Mouse (Mus musculus): Measurements from ENCODE around the gene Rnpep.
"Not testable (repeated sequence)": the region's sequence is repeated elsewhere in the genome, so short reads cannot be mapped to it uniquely, and the experiment has no call there.

DNA sequence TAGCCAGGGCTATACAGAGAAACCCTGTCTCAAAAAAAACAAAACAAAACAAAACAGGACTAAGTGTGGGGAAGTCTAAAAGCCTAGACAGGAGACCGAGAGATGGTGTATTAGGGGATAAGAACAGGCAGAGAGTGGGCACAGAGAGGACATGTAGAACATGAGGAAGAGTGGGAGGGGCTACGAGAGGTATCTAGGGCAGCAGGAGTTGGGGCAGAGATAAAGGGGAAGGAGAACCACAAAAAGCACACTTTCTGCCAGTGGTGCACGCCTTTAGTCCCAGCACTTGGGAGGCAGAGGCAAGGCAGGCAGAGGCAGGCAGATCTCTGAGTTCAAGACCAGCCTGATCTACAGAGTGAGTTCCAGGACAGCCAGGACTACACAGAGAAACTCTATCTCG lies 43.7 kb downstream of the Rnpep start:
- TF ChIP-seq POLR2A (IDR thresholded peaks at IDR 0.05; ENCODE audit: insufficient read length, low read depth); E2F4 (IDR thresholded peaks at IDR 0.05; ENCODE audit: insufficient read depth); USF1 (IDR thresholded peaks at IDR 0.05; ENCODE audit: low read depth); POLR2AphosphoS2 (IDR thresholded peaks at IDR 0.05; ENCODE audit: insufficient read length, low read depth); MAX (IDR thresholded peaks at IDR 0.05; ENCODE audit: low read depth); MYOD1 (IDR thresholded peaks at IDR 0.05; ENCODE audit: control insufficient read depth in 1 of 3, insufficient read length in 2 of 3, low read depth in 2 of 3); SRF (IDR thresholded peaks at IDR 0.05; ENCODE audit: control insufficient read depth, insufficient read length, low read depth); TCF12 (IDR thresholded peaks at IDR 0.05; ENCODE audit: insufficient read depth, poor library complexity, severe bottlenecking); MYOG (IDR thresholded peaks at IDR 0.05; ENCODE audit: control insufficient read depth in 1 of 3, insufficient read depth in 1 of 3, insufficient read length in 2 of 3, low read depth in 2 of 3); CEBPB (IDR thresholded peaks at IDR 0.05; ENCODE audit: insufficient read depth, poor library complexity, severe bottlenecking); REST (IDR thresholded peaks at IDR 0.05; ENCODE audit: insufficient read depth, insufficient read length); TCF3 (IDR thresholded peaks at IDR 0.05; ENCODE audit: insufficient read length, low read depth): not testable (repeated sequence)
